33 mouse cellular contexts compared by ENCODE assay signal in the genomic region with DNA sequence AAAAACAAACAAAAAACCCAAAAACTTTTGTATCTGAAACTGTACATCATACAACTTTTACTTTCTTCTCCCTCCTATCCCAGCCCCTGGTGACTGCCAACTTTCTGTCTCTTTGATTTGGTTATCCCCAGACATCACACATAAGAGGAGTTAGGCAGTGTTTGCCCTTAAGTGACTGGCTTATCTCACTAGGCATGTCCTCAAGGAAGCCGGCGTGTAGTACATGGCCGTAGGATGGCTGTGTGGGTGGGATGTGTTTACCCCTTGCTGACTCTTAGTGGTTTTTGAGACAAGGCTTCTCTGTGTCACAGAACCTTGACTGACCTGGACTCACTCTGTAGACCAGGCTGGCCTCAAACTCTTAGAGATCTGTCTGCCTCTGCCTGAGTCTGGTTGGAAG. TPM values are rescaled to one million over a fixed set of nuclear protein-coding genes. Genes with fewer than 3 reads are reported as not detected.
DNase-seq lines count a peak whose midpoint lies in the region; ATAC-seq and TF ChIP-seq lines count a peak whose summit lies in the region.
"Had no signal": no experiment of that assay in that cellular context is flagged by ENCODE, and none has a peak within 500 bp of the region (broad histone marks: within the 10 kb centered on the region; RNA-seq: fewer than 3 reads in every experiment).

No protein-coding gene starts in this region.

- H3K27ac ChIP-seq in liver, embryonic 12.5 days = no peak overlapping the region
- no peak overlapping the region for H3K27ac ChIP-seq in MEL (ENCODE audit: control insufficient read depth, low read depth, low read length)
- H3K27ac ChIP-seq: embryonic facial prominence, embryonic 12.5 days; heart, embryonic 13.5 days; hindbrain, embryonic 10.5 days; hindbrain, embryonic 15.5 days; intestine, embryonic 15.5 days; kidney, postnatal 0 days; lung, embryonic 15.5 days; neural tube, embryonic 13.5 days had no signal

- DNase-seq in liver = no peak
- peak; percentile 50 for DNase-seq in MEL (ENCODE audit: low read depth, low spot score)
- DNase-seq in induced T-regulatory cell, adult 2 months (ENCODE audit: low read depth) = peak; percentile 17
- DNase-seq in naive thymus-derived CD4-positive, alpha-beta T cell, adult 2 months (ENCODE audit: low read depth) = peak; percentile 23
- no peak for DNase-seq in lung, adult 2 months
- no peak for DNase-seq in lung, postnatal 36 days
- DNase-seq: adrenal gland, postnatal 10 days; B cell, adult 2 months; cerebellum, adult 9-10 months; cerebellum, postnatal 36 days; embryo, embryonic 11 days; gastrocnemius, postnatal 25 days; heart, adult 18-20 months; heart, postnatal 14 days; kidney, adult 8-10 months; kidney, postnatal 4 days; layer of hippocampus, postnatal 36 days; right cerebral cortex, postnatal 4 days; thymus, postnatal 14 days had no signal

- H3K4me2 ChIP-seq in liver, embryonic 12.5 days = no peak overlapping the region
- H3K4me2 ChIP-seq: embryonic facial prominence, embryonic 12.5 days; heart, embryonic 13.5 days; hindbrain, embryonic 15.5 days; intestine, embryonic 15.5 days; lung, embryonic 15.5 days; midbrain, embryonic 11.5 days; neural tube, embryonic 13.5 days had no signal

- H3K36me3 ChIP-seq in liver, embryonic 12.5 days = 0 out of 2 replicates have a peak, but pooled peaks cover 3% of the 10 kb centered on the region
- H3K36me3 ChIP-seq in MEL (ENCODE audit: control insufficient read depth in 1 of 2, insufficient read depth in 2 of 2, low read length in 2 of 2) = peaks cover 2 to 45% of the 10 kb centered on the region in 2 experiments
- H3K36me3 ChIP-seq: embryonic facial prominence, embryonic 12.5 days; hindbrain, embryonic 15.5 days; intestine, embryonic 15.5 days; lung, embryonic 15.5 days; neural tube, embryonic 13.5 days had no signal

- H3K9ac ChIP-seq in liver, embryonic 12.5 days = no peak overlapping the region
- H3K9ac ChIP-seq in MEL (ENCODE audit: control insufficient read depth, low read depth, low read length, poor library complexity, severe bottlenecking) = no peak overlapping the region
- H3K9ac ChIP-seq: embryonic facial prominence, embryonic 12.5 days; heart, embryonic 13.5 days; hindbrain, embryonic 15.5 days; intestine, embryonic 15.5 days; lung, embryonic 15.5 days; neural tube, embryonic 13.5 days had no signal

- H3K9me3 ChIP-seq in liver, embryonic 12.5 days (replicated peaks) = no peaks in the 10 kb centered on the region
- no peaks in the 10 kb centered on the region for H3K9me3 ChIP-seq in MEL (replicated peaks; ENCODE audit: insufficient read depth, low read length)
- H3K9me3 ChIP-seq: embryonic facial prominence, embryonic 12.5 days; heart, embryonic 13.5 days; hindbrain, embryonic 10.5 days; hindbrain, embryonic 15.5 days; intestine, embryonic 15.5 days; lung, embryonic 15.5 days; neural tube, embryonic 13.5 days had no signal

- TF ChIP-seq RAD21 in MEL (IDR thresholded peaks at IDR 0.05; ENCODE audit: low read depth, low read length) = no peak

- peaks cover 40% of the 10 kb centered on the region for H3K79me2 ChIP-seq in MEL (ENCODE audit: control insufficient read depth, insufficient read depth, low read length, poor library complexity)

- H3K27me3 ChIP-seq in liver, embryonic 12.5 days (replicated peaks) = no peaks in the 10 kb centered on the region; the same call in 1 of the 2 replicates
- no peaks in the 10 kb centered on the region for H3K27me3 ChIP-seq in MEL (ENCODE audit: control insufficient read depth in 1 of 2, insufficient read depth in 2 of 2, low read length in 2 of 2)
- H3K27me3 ChIP-seq: CH12.LX; embryonic facial prominence, embryonic 12.5 days; heart, embryonic 13.5 days; hindbrain, embryonic 15.5 days; intestine, embryonic 15.5 days; lung, embryonic 15.5 days; neural tube, embryonic 13.5 days; Patski had no signal

- peaks cover 52% of the 10 kb centered on the region for H3K4me1 ChIP-seq in liver, embryonic 12.5 days
- peaks cover 23 to 43% of the 10 kb centered on the region in 2 experiments for H3K4me1 ChIP-seq in MEL (ENCODE audit: control insufficient read depth in 1 of 2, insufficient read depth in 2 of 2, low read length in 2 of 2)
- H3K4me1 ChIP-seq in lung, adult 2 months (ENCODE audit: control insufficient read depth, insufficient read depth, low read length) = peaks cover 14% of the 10 kb centered on the region

- TF ChIP-seq CTCF in MEL (IDR thresholded peaks at IDR 0.05 in 2 of 3, conservative IDR thresholded peaks at IDR 0.05 in 1 of 3; ENCODE audit: control insufficient read depth in 1 of 3, insufficient read depth in 1 of 3, low read depth in 2 of 3, low read length in 3 of 3, poor library complexity in 1 of 3, severe bottlenecking in 1 of 3) = no peak
- no peak for TF ChIP-seq CTCF in lung, adult 2 months (IDR thresholded peaks at IDR 0.05; ENCODE audit: insufficient read depth, low read length)

- peak; percentile 54; the same call in 1 of the 2 replicates for ATAC-seq in liver, embryonic 12.5 days
- ATAC-seq: forebrain, embryonic 14.5 days; intestine, embryonic 15.5 days; Patski had no signal

- peak; percentile 45 to 57 for TF ChIP-seq EP300 in MEL (IDR thresholded peaks at IDR 0.05; ENCODE audit: low read depth in 1 of 2, low read length in 2 of 2)

- H3K4me3 ChIP-seq in liver, embryonic 12.5 days = no peak overlapping the region
- H3K4me3 ChIP-seq in MEL (ENCODE audit: control insufficient read depth in 1 of 2, insufficient read depth in 1 of 2, low read depth in 2 of 2, low read length in 2 of 2) = no peak overlapping the region
- no peak overlapping the region for H3K4me3 ChIP-seq in lung, adult 2 months (replicated peaks; ENCODE audit: extremely low read depth, low read depth, low read length)
- H3K4me3 ChIP-seq: embryonic facial prominence, embryonic 12.5 days; heart, embryonic 13.5 days; hindbrain, embryonic 10.5 days; hindbrain, embryonic 15.5 days; intestine, embryonic 15.5 days; lung, embryonic 15.5 days; myocyte; neural tube, embryonic 13.5 days had no signal

- 18% methylated on average over 3 of the region's 3 CpGs for WGBS in liver, embryonic 12.5 days (ENCODE audit: insufficient replicate concordance)
- WGBS in lung, adult 2 months = 28% methylated on average over 3 of the region's 3 CpGs

- no peak for TF ChIP-seq POLR2A in MEL (IDR thresholded peaks at IDR 0.05; ENCODE audit: control insufficient read depth in 1 of 2, insufficient read depth in 1 of 2, low read depth in 1 of 2, low read length in 2 of 2, poor library complexity in 1 of 2)
- no peak for TF ChIP-seq POLR2A in lung, adult 2 months (IDR thresholded peaks at IDR 0.05; ENCODE audit: borderline replicate concordance, extremely low read depth, low read depth, low read length)

TF ChIP-seq in MEL, 35 proteins besides CTCF, POLR2A, EP300 and RAD21:
- TF ChIP-seq KAT2A (conservative IDR thresholded peaks at IDR 0.05; ENCODE audit: low read depth, low read length) (no peak), ZMIZ1 (IDR thresholded peaks at IDR 0.05; ENCODE audit: low read depth, low read length) (no peak), TCF12 (IDR thresholded peaks at IDR 0.05; ENCODE audit: low read depth, low read length) (peak; percentile 33; the same call in 1 of the 2 replicates), GABPA (IDR thresholded peaks at IDR 0.05; ENCODE audit: low read depth, low read length) (no peak), E2F4 (IDR thresholded peaks at IDR 0.05; ENCODE audit: borderline replicate concordance, low read depth, low read length) (no peak), NELFE (IDR thresholded peaks at IDR 0.05; ENCODE audit: low read depth, low read length) (no peak), MXI1 (IDR thresholded peaks at IDR 0.05; ENCODE audit: low read depth, low read length) (0 out of 2 replicates have a peak, but pooled peaks have one; percentile 13), SIN3A (IDR thresholded peaks at IDR 0.05; ENCODE audit: low read length) (peak; percentile 57; the same call in 1 of the 2 replicates), ELF1 (IDR thresholded peaks at IDR 0.05; ENCODE audit: low read depth, low read length) (no peak)

RNA-seq across cellular contexts. Expression of a gene that starts 6.6 kb away (rescaled TPM):
- 10.6 and 11.2 TPM in 2 replicates for polyA plus RNA-seq in liver, embryonic 12.5 days (2016; fragmentation: Nextera tagmentation; extraction: Ambion mirVana)
- total RNA-seq in MEL (2012; rRNA removed) = 18.1 and 30.1 TPM in 2 replicates
- 10 to 100 TPM; 19.3 to 42.7 TPM for polyA plus RNA-seq in MEL (2012; ENCODE audit: insufficient read depth in 1 of 2, insufficient read length in 2 of 2, low read depth in 1 of 2, low replicate concordance in 2 of 2, missing spikeins in 1 of 2)
- 25.3 and 26.9 TPM in 2 replicates for polyA plus RNA-seq in lung, adult 2 months (2012; rRNA removed)

Comparison
In these comparisons a context has a peak if more than half of its experiments do, and no peak if none do; other contexts are left out.
1. DNase-seq: peak in MEL (single experiment), induced T-regulatory cell, adult 2 months (single experiment) and naive thymus-derived CD4-positive, alpha-beta T cell, adult 2 months (single experiment); none in liver (single experiment), lung, adult 2 months (single experiment) and lung, postnatal 36 days (single experiment).